Mouse (Mus musculus) bone marrow, adult 2 months (tissue): ENCODE measurements at regions not wholly inside any gene's neighbourhood (a gene's known extent, or its start where the extent isn't known, plus 50 kb on each side); places are given as distances from the start of the nearest gene placed in this dataset.

Experiments used
- CTCF ChIP-seq: fragments of 200-500 bp; IDR thresholded peaks from 2 replicates; pipeline ENCODE4 v1.5.1; 2011; ENCODE audit warnings: low read length, control low read depth; ENCODE audit not compliant: control insufficient read depth, insufficient read depth
- POLR2A ChIP-seq: fragments of 200-500 bp; IDR thresholded peaks from 2 replicates; pipeline ENCODE4 v1.6.1; 2011; ENCODE audit warnings: low read depth, mild to moderate bottlenecking, control low read depth, low read length, borderline replicate concordance; ENCODE audit not compliant: control insufficient read depth

- TF ChIP-seq POLR2A (no peak), CTCF (no peak)
Observed at GRCm38 (mm10) chrX:142517205-142517604, 126.9 kb upstream of the Acsl4 start.
